Mouse (Mus musculus): ENCODE measurements around the gene Dnajb6.

DNA sequence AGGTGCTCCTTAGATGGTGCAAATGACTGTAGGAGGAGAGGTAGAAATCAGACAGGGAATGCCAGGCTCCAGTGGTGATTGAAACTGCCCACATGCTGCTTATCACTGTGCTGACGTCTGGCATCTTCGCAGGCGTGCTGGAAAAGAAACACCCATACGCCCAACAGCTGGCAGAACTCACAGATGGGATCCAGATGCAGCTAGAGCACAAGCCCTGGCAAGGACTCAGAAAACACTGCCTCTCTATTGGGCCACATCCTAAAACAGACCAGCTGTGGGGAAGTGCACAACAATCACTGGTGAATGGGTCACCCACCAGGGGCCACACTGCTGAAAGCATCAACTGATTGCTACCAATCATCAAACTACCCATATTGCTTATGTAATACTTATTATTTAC lies 91.3 kb downstream of the Dnajb6 start:
- TF ChIP-seq IRF4 (IDR thresholded peaks at IDR 0.05; ENCODE audit: low read depth, low read length) (no peak), RAD21 (IDR thresholded peaks at IDR 0.05; ENCODE audit: low read depth, low read length) (no peak), TBP (conservative IDR thresholded peaks at IDR 0.05; ENCODE audit: low read depth, low read length) (no peak), NRF1 (IDR thresholded peaks at IDR 0.05; ENCODE audit: low read depth, low read length) (no peak), CHD2 (IDR thresholded peaks at IDR 0.05; ENCODE audit: low read length) (no peak), POLR2A (IDR thresholded peaks at IDR 0.05; ENCODE audit: low read depth, low read length) (no peak)

Measured in CH12.LX (cell line).